Mouse (Mus musculus) ovary, adult 18-20 months (tissue): ENCODE results near the gene Tmem107.

Source experiments
- DNase-seq: peaks from one replicate; pipeline ENCODE4 v3.0.0; 2022; ENCODE audit warnings: low spot score, mixed read lengths

Tmem107 gene

GRCm38 (mm10) chr11:69059357-69059974 lies 11.1 kb upstream of the Tmem107 start, which contains the start of gene Borcs6:
TSS of gene Borcs6 (plus strand) at chr11:69059717.
- peak; percentile 98 for DNase-seq

GRCm38 (mm10) chr11:69059975-69060411 lies 10.6 kb upstream of the Tmem107 start:
- DNase-seq: no peak

- DNase-seq: no peak
Observed at GRCm38 (mm10) chr11:69060448-69061254, 10.0 kb upstream of the Tmem107 start.

- DNase-seq: no peak
Observed at GRCm38 (mm10) chr11:69061255-69061912, 9.2 kb upstream of the Tmem107 start.

- DNase-seq: no peak
Observed at GRCm38 (mm10) chr11:69062194-69062760, 8.3 kb upstream of the Tmem107 start.

- peak; percentile 88 for DNase-seq
Observed at GRCm38 (mm10) chr11:69062761-69063224, 7.8 kb upstream of the Tmem107 start.

- no peak for DNase-seq
Observed at GRCm38 (mm10) chr11:69063413-69064201, 7.0 kb upstream of the Tmem107 start.

GRCm38 (mm10) chr11:69064259-69065133 lies 6.1 kb upstream of the Tmem107 start:
- DNase-seq: no peak

- DNase-seq: no peak
Observed at GRCm38 (mm10) chr11:69065394-69065925, 5.1 kb upstream of the Tmem107 start.

- DNase-seq: peak; percentile 39
Observed at GRCm38 (mm10) chr11:69066163-69066861, 4.3 kb upstream of the Tmem107 start.

- DNase-seq: peak; percentile 79
Observed at GRCm38 (mm10) chr11:69066956-69067355, 3.6 kb upstream of the Tmem107 start.

- DNase-seq: peak; percentile 74
Observed at GRCm38 (mm10) chr11:69067601-69068000, 3.0 kb upstream of the Tmem107 start.

GRCm38 (mm10) chr11:69070093-69070492 lies 513 bp upstream of the Tmem107 start:
- no peak for DNase-seq

- DNase-seq: no peak
Observed at GRCm38 (mm10) chr11:69071262-69071661, 656 bp downstream of the Tmem107 start.

- DNase-seq: no peak
Observed at GRCm38 (mm10) chr11:69072234-69072633, 1.6 kb downstream of the Tmem107 start.

- DNase-seq: no peak
Observed at GRCm38 (mm10) chr11:69072666-69073064, 2.1 kb downstream of the Tmem107 start.

- DNase-seq: peak; percentile 75
Observed at GRCm38 (mm10) chr11:69073065-69073888, 2.7 kb downstream of the Tmem107 start.

- DNase-seq: no peak
Observed at GRCm38 (mm10) chr11:69073951-69074775, 3.6 kb downstream of the Tmem107 start.
